Mouse (Mus musculus) liver, embryonic 15.5 days (tissue): ENCODE results near the gene Mbip. TPM values are rescaled to one million over a fixed set of nuclear protein-coding genes. Genes with fewer than 3 reads are reported as not detected.

Experiments used
- ATAC-seq: fragments of 200-750 bp; cut with Nextera tagmentation; 2 replicates; pipeline ENCODE4 v1.8.0; 2017; ENCODE audit warnings: moderate number of reproducible peaks, mild to moderate bottlenecking, moderate library complexity; ENCODE audit not compliant: insufficient read depth
- H3K27ac ChIP-seq: fragments of 300-500 bp; sonication (generic); replicated peaks from 2 replicates; pipeline ENCODE4 v1.5.1; 2015; ENCODE audit warnings: mild to moderate bottlenecking, inconsistent platforms
- H3K27me3 ChIP-seq: fragments of 300-500 bp; sonication (generic); 2 replicates; pipeline ENCODE4 v1.6.1; 2015; ENCODE audit warnings: mild to moderate bottlenecking, inconsistent platforms
- H3K36me3 ChIP-seq: fragments of 300-500 bp; sonication (generic); replicated peaks from 2 replicates; pipeline ENCODE4 v1.6.1; 2015; ENCODE audit warnings: moderate library complexity, mild to moderate bottlenecking, inconsistent platforms
- H3K4me1 ChIP-seq: fragments of 300-500 bp; sonication (generic); replicated peaks from 2 replicates; pipeline ENCODE4 v1.6.1; 2015; ENCODE audit warnings: inconsistent platforms
- H3K4me2 ChIP-seq: fragments of 300-500 bp; sonication (generic); 2 replicates; pipeline ENCODE4 v1.6.1; 2015; ENCODE audit warnings: moderate library complexity, mild to moderate bottlenecking, inconsistent platforms
- H3K4me3 ChIP-seq: fragments of 300-500 bp; sonication (generic); replicated peaks from 2 replicates; pipeline ENCODE4 v1.5.1; 2015; ENCODE audit warnings: mild to moderate bottlenecking, inconsistent platforms
- H3K9ac ChIP-seq: fragments of 300-500 bp; sonication (generic); 2 replicates; pipeline ENCODE4 v1.6.1; 2015; ENCODE audit warnings: moderate library complexity, mild to moderate bottlenecking, inconsistent platforms
- H3K9me3 ChIP-seq: fragments of 300-500 bp; sonication (generic); replicated peaks from 2 replicates; pipeline ENCODE4 v1.6.1; 2016; ENCODE audit warnings: inconsistent platforms
- WGBS: fragments of 180-500 bp; shearing (Covaris S2); methylation state at CpG from one replicate; pipeline ENCODE4 v1.1.7; 2015; ENCODE audit warnings: mixed read lengths; ENCODE audit not compliant: insufficient replicate concordance; 5-methylcytosine and 5-hydroxymethylcytosine counted together
- polyA plus RNA-seq: library from polyadenylated mRNA; unstranded; fragments of >200 nt; fragmentation: Nextera tagmentation; extraction: Ambion mirVana; gene quantifications from 2 replicates; pipeline ENCODE4 v1.2.1, GENCODE M21; 2015

Mbip gene
- polyA plus RNA-seq, 1 experiment from 2014 or later, result 9.9 TPM

- WGBS, result 34% methylated on average over 3 of the region's 3 CpGs
- no peak overlapping the region for H3K27ac ChIP-seq
- H3K4me3 ChIP-seq, result no peak overlapping the region
- H3K9me3 ChIP-seq, result no peaks in the 10 kb centered on the region
- ATAC-seq, result no peak
- H3K9ac ChIP-seq, result no peak overlapping the region
- no peak overlapping the region for H3K4me2 ChIP-seq
- H3K27me3 ChIP-seq, result no peaks in the 10 kb centered on the region
- H3K36me3 ChIP-seq, result no peaks in the 10 kb centered on the region
- H3K4me1 ChIP-seq, result no peaks in the 10 kb centered on the region
Measured at GRCm38 (mm10) chr12:56288548-56288947, 57.1 kb downstream of the Mbip start.

- H3K4me2 ChIP-seq, result no peak overlapping the region
- H3K4me3 ChIP-seq, result no peak overlapping the region
- ATAC-seq, result no peak
- H3K36me3 ChIP-seq, result no peaks in the 10 kb centered on the region
- no peaks in the 10 kb centered on the region for H3K27me3 ChIP-seq
- H3K27ac ChIP-seq, result no peak overlapping the region
- H3K4me1 ChIP-seq, result no peaks in the 10 kb centered on the region
- no peak overlapping the region for H3K9ac ChIP-seq
- WGBS, result 87% methylated on average over 14 of the region's 14 CpGs
- H3K9me3 ChIP-seq, result no peaks in the 10 kb centered on the region
Measured at GRCm38 (mm10) chr12:56286828-56287227, 58.9 kb downstream of the Mbip start.

GRCm38 (mm10) chr12:56284210-56284609 is 61.5 kb downstream of the Mbip start:
- 38% methylated on average over 2 of the region's 2 CpGs for WGBS
- Histone ChIP-seq H3K4me2 (no peak overlapping the region), H3K27ac (no peak overlapping the region), H3K9ac (no peak overlapping the region), H3K9me3 (no peaks in the 10 kb centered on the region), H3K36me3 (no peaks in the 10 kb centered on the region), H3K4me3 (no peak overlapping the region), H3K27me3 (no peaks in the 10 kb centered on the region), H3K4me1 (no peaks in the 10 kb centered on the region)
- no peak for ATAC-seq

- H3K4me3 ChIP-seq, result no peak overlapping the region
- H3K4me1 ChIP-seq, result no peaks in the 10 kb centered on the region
- H3K9ac ChIP-seq, result no peak overlapping the region
- H3K4me2 ChIP-seq, result no peak overlapping the region
- H3K9me3 ChIP-seq, result no peaks in the 10 kb centered on the region
- no peak overlapping the region for H3K27ac ChIP-seq
- H3K27me3 ChIP-seq, result no peaks in the 10 kb centered on the region
- no peak for ATAC-seq
- no peaks in the 10 kb centered on the region for H3K36me3 ChIP-seq
- 54% methylated on average over 3 of the region's 3 CpGs for WGBS
Measured at GRCm38 (mm10) chr12:56281649-56282048, 64.0 kb downstream of the Mbip start.

Other genes starting within 250 kb of the Mbip start
- not detected in 2 replicates for gene Nkx2-1, start 191.0 kb upstream of the Mbip start, polyA plus RNA-seq